Comparison of ENCODE assay signal across 20 mouse cellular contexts in the genomic region with DNA sequence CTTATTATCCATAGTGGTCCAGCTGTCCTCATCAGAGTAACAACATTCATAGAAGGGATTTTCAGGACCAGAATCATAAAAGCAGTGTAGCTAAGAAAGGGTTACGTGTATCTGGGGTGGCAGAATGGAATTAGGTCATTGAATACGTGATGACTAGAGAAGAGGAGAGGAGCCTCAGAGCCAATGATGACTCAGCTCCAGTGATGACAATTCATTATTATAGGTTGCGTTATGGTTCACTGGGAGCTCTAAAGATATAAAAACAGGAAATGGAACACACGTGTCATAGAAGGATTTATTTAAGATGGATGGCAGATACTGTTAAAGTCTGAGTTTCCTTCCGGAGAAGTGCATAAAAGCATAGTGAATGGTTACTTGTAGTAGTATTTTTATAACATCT.
A peak's percentile ranks its signal among the peaks of the same experiment; 100 is the strongest.
DNase-seq lines count a peak whose midpoint lies in the region; ATAC-seq lines count a peak whose summit lies in the region.
"Had no signal": no experiment of that assay in that cellular context is flagged by ENCODE, and none has a peak within 500 bp of the region (broad histone marks: within the 10 kb centered on the region; RNA-seq: fewer than 3 reads in every experiment).

No protein-coding gene starts in this region.

- no peak overlapping the region for H3K4me2 ChIP-seq in kidney, embryonic 15.5 days
- H3K4me2 ChIP-seq: embryonic facial prominence, embryonic 13.5 days; forebrain, embryonic 13.5 days; heart, embryonic 13.5 days; hindbrain, embryonic 15.5 days had no signal

- H3K27ac ChIP-seq in kidney, embryonic 15.5 days: no peak overlapping the region
- H3K27ac ChIP-seq: embryonic facial prominence, embryonic 13.5 days; forebrain, embryonic 13.5 days; gastrocnemius, adult 2 months; heart, embryonic 13.5 days; hindbrain, embryonic 15.5 days had no signal

- no peaks in the 10 kb centered on the region for H3K36me3 ChIP-seq in kidney, embryonic 15.5 days
- H3K36me3 ChIP-seq: embryonic facial prominence, embryonic 13.5 days; G1E; heart, embryonic 13.5 days; hindbrain, embryonic 15.5 days had no signal

- H3K9me3 ChIP-seq in kidney, embryonic 15.5 days (replicated peaks): no peaks in the 10 kb centered on the region
- H3K9me3 ChIP-seq: embryonic facial prominence, embryonic 13.5 days; forebrain, embryonic 13.5 days; heart, embryonic 13.5 days; hindbrain, embryonic 15.5 days had no signal

- no peak for DNase-seq in kidney, adult 18-20 months
- DNase-seq in 3T3-L1 (ENCODE audit: low read depth, low spot score) (peak; percentile 85), MN1 (ENCODE audit: low spot score) (peak; percentile 72)
- DNase-seq in fibroblast of lung, adult 2 months (ENCODE audit: low read depth): peak; percentile 14
- no peak for DNase-seq in heart, adult 11 months
- DNase-seq in testis, postnatal 10 days (ENCODE audit: low spot score): no peak
- DNase-seq: adrenal gland, adult 8-10 months; cerebellum, adult 18-20 months; cerebellum, adult 9-11 months; cerebellum, postnatal 36 days; gastrocnemius, adult 2 months; gastrocnemius, postnatal 25 days; heart, postnatal 36 days had no signal

- H3K9ac ChIP-seq in kidney, embryonic 15.5 days: no peak overlapping the region
- H3K9ac ChIP-seq: embryonic facial prominence, embryonic 13.5 days; forebrain, embryonic 13.5 days; heart, embryonic 13.5 days; hindbrain, embryonic 15.5 days had no signal

- WGBS in kidney, embryonic 15.5 days: 38% methylated on average over 5 of the region's 5 CpGs

- H3K4me3 ChIP-seq in kidney, embryonic 15.5 days (replicated peaks): no peak overlapping the region
- H3K4me3 ChIP-seq: embryonic facial prominence, embryonic 13.5 days; forebrain, embryonic 13.5 days; gastrocnemius, adult 2 months; heart, embryonic 13.5 days; hindbrain, embryonic 15.5 days had no signal

- H3K27me3 ChIP-seq in kidney, embryonic 15.5 days: no peaks in the 10 kb centered on the region
- H3K27me3 ChIP-seq: embryonic facial prominence, embryonic 13.5 days; forebrain, embryonic 13.5 days; heart, embryonic 13.5 days; hindbrain, embryonic 15.5 days had no signal

- H3K4me1 ChIP-seq in kidney, embryonic 15.5 days: no peaks in the 10 kb centered on the region
- H3K4me1 ChIP-seq: embryonic facial prominence, embryonic 13.5 days; forebrain, embryonic 13.5 days; heart, embryonic 13.5 days; hindbrain, embryonic 15.5 days had no signal

- ATAC-seq in kidney, embryonic 15.5 days (replicated peaks; ENCODE audit: low FRiP score): 0 out of 2 replicates have a peak, but pooled peaks have one; percentile 22
- ATAC-seq: CD4-positive, CD25-positive, alpha-beta regulatory T cell, adult 4 months; forebrain, embryonic 13.5 days had no signal

Comparison
In these comparisons a context has a peak if more than half of its experiments do, and no peak if none do; other contexts are left out.
1. DNase-seq: peak in 3T3-L1 (single experiment), MN1 (single experiment) and fibroblast of lung, adult 2 months (single experiment); none in kidney, adult 18-20 months (single experiment), heart, adult 11 months (single experiment) and testis, postnatal 10 days (single experiment).